Mouse (Mus musculus) layer of hippocampus, adult 18-20 months (tissue): Measurements from ENCODE around the gene Ppp1r13l. TPM values are rescaled to one million over a fixed set of nuclear protein-coding genes. Genes with fewer than 3 reads are reported as not detected.
A peak's percentile ranks its signal among the peaks of the same experiment; 100 is the strongest.

Experiments
- DNase-seq, 2 experiments: peaks; one replicate each; pipeline ENCODE4 v3.0.0; 2022; ENCODE audit warnings: low spot score in 2 of 2
- total RNA-seq, 2 experiments: library from RNA; stranded (reverse); gene quantifications; 2 replicates each; pipeline ENCODE4 v1.2.3; 2021

Gene Ppp1r13l
- total RNA-seq, 2 experiments from 2014 or later, result 6.3 to 7.8 TPM

DNA sequence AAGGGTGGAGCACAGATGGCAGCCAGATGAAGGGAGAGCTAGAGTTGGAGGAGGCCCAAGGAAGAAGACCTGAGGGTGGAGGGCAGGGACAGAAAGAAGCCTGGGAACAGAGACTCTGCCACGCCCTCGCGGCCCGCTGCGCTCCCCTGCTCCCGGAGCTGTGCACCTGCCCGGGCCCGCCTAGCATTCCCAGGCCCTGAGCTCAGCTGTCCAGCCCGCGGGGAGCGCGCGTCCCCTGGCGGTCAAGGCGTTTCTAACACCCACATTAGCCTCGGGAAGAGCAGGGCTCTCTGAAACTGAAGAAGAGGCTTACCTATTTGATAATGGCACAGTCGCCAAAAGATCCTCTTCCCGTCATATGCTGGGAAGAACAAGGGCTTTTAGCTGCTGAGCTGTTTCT, 4.3 kb downstream of the Ppp1r13l start:
- peak in 1 of 2 experiments; percentile 56 for DNase-seq

GRCm38 (mm10) chr7:19365376-19365775, 5.8 kb downstream of the Ppp1r13l start:
- DNase-seq, result no peak

GRCm38 (mm10) chr7:19368380-19368779, 8.8 kb downstream of the Ppp1r13l start:
- DNase-seq, result no peak

- DNase-seq, result peak in 1 of 2 experiments; percentile 78
Observed at GRCm38 (mm10) chr7:19369823-19370425, 10.4 kb downstream of the Ppp1r13l start.

- DNase-seq, result no peak
Observed at GRCm38 (mm10) chr7:19373367-19373766, 13.8 kb downstream of the Ppp1r13l start.

DNA sequence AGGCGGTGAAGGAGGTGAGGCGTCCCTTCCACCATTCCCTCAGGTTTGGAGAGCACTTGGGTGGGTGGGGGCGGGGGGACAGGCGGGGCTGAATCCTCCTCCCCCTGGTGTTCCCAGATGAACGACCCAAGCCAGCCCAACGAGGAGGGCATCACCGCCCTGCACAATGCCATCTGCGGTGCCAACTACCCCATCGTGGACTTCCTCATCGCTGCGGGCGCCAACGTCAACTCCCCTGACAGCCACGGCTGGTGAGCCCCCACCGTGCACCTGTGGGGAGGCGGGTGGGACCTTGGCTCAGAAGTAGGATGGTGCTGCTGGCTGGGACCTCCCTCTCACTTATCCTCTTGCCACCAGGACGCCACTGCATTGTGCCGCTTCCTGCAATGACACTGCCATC, 15.8 kb downstream of the Ppp1r13l start:
- DNase-seq, result no peak

- DNase-seq, result no peak
Observed at GRCm38 (mm10) chr7:19376019-19376418, 16.5 kb downstream of the Ppp1r13l start.

DNA sequence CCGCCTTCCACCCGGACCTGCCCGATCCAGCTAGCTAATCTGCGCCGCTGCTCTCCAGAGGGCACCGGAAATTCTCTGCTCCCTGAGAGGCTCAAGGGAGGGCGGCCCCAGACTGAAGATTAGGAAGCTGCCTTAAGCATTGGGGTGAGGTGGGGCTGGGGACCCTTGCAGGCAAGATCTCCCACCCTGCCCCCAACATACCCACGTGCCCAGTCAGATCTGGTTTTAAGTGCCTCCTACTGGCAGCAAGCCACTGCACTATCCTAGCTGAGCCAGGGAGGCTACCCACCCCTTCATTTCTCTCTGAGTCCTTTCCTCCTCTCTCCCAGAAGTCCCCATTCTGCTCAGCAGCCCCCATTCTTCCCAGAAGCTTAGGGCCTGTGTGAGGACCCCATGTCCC, 18.5 kb downstream of the Ppp1r13l start:
- DNase-seq, result no peak

GRCm38 (mm10) chr7:19381377-19382165, 22.0 kb downstream of the Ppp1r13l start, which contains the start of gene Ercc2:
Ercc2 (plus strand) TSS chr7:19382010.
- DNase-seq, result peak; percentile 98

DNA sequence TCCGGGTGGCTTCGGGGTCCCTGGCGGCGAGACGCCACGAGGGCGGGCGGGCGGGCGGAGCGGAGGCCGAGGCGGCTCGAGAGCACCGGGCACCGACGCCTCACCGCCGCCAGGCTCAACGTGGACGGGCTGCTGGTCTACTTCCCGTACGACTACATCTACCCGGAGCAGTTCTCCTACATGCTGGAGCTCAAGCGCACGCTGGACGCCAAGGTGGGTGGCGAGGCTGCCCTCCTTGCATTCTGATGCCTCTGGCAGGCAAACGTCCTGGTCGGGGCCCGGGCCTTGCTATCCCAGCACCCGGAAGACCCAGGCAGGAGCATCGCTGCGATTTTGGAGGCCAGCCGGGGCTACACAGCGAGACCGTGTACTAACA, 22.6 kb downstream of the Ppp1r13l start:
- DNase-seq, result peak in 1 of 2 experiments; percentile 39

DNA sequence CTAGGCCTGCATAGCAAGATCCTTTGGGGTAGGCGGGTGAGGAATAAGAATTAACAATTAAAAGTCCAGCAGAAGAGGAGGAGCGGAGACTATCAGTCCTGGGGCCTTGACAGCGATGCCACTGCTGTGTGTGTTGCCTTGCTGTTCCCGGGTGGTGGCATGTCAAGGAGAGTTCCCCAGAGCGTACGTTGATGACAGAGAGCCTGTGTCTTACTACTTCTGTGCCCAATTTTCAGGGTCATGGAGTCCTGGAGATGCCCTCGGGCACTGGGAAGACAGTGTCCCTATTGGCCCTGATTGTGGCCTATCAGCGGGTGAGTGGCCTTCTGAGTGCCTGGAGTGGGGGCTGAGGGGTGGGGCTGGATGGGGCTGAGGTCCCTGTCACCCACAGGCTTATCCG, 24.2 kb downstream of the Ppp1r13l start:
- no peak for DNase-seq

- DNase-seq, result no peak
Observed at GRCm38 (mm10) chr7:19388699-19389413, 29.3 kb downstream of the Ppp1r13l start.

GRCm38 (mm10) chr7:19394484-19394883, 34.9 kb downstream of the Ppp1r13l start:
- DNase-seq, result no peak

DNA sequence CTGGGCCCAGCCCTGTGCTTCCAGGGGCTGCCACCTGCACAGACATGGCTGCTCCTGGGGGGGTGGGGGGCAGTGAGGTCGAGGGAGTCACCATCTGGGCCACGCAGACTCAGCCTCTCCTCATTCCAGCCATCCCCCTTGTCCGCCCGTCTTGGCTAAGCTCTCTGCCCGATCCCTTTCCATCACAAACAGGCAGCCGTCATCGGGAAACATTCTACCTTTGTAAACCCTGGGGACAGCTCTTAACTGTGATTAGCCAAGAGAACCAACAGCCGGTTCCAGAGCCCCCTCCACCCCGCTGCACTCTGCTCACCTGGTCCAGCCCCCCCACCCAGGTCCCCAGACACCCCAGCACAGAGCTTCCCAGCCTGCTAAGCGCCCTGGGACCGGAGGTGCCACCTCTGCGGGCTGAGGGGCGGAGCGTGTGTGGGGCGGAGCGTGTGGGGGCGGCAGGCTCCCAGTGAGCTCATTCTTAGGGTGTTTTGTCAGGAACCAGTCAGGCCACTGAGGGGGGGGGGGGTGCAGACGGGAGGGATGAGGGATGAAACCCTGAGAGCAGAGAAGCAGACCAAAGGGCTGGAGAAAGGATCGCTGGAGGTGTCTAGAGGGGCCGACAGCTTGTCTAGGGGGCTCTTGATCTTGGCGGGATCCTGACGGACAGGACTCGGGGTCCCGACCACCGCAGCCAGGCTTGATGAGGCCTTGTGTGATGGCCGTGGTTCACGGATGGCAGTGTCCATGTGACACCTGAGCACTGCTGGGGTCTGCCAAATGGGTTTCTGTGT, 40.1 kb downstream of the Ppp1r13l start:
- no peak for DNase-seq

DNA sequence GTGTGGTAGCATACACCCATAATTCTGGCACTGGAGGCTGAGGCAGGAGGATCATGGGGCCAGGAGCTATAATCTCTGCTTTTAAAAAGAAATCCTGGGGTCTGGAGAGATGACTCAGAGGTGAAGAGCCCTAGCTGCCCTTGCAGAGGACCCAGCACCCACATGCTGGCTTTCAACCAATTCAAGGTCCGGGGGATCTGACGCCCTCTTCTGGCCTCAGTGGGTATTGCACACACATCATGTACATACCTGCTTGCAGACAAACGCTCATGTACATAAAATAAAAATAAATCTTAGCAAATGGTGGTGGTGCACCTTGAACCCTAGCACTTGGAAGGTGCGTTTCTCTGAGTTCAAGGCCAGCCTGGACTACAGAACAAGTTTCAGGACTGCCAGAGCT, 41.4 kb downstream of the Ppp1r13l start:
- no peak for DNase-seq

- DNase-seq, result no peak
Observed at GRCm38 (mm10) chr7:19402535-19403112, 43.1 kb downstream of the Ppp1r13l start.

DNA sequence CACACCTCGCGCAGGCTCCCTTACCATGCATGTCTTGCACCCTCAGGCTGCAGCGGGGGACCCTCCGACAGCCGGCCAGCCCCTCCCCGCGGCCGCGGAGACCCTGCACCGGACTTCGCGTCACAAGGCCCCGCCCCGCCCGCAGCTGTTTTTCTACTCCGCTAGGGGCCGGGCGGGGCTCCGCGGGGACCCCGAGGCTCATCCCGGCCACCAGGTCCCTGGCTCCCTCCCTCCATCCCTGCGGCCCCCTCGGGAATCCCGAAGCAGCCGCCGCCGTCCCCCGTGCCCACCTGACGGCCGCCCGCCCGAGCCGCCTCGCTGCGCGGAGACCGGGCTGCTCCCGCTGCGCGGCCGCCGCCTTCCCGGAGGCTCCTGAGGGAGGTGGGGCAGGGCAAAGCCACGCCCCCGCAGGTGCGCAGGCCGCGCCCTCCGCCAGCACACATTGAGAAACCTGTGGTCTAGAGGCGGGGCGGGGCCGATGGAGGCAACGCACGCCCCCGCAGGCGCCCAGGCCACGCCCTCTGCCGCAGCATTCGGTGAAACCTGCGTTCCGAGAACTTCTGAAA, 44.3 kb downstream of the Ppp1r13l start, which contains the start of gene Klc3:
Klc3 (minus strand) TSS at position 374 of the 566 bp plus-strand sequence.
- no peak for DNase-seq

GRCm38 (mm10) chr7:19404476-19404875, 44.9 kb downstream of the Ppp1r13l start, which contains the start of gene Ckm:
Ckm (plus strand) TSS chr7:19404776.
- no peak for DNase-seq

DNA sequence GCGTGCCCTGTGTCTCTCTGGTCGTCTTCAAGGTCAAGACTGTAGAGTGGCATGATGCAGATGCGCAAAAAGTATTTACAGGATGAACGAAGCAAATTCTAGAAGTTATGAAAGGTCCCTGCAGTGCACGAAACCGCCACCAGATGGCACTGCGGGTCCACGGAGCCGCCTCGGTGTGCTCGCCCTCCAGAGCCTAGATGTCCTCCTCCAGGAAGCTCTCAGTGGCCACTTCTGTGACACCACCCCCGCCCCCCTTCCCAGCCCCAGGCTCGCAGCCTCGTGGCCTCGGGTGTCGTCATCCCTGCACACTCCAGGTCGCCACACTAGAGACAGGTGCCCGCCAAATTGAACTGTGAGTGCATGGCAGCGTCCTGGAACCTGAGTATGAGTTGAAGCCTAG, 45.9 kb downstream of the Ppp1r13l start:
- peak; percentile 50 to 85 for DNase-seq

GRCm38 (mm10) chr7:19409753-19410152, 50.2 kb downstream of the Ppp1r13l start:
- DNase-seq, result no peak
